Mouse (Mus musculus) heart, postnatal 4 days (tissue): ENCODE results near the gene Nlgn3. TPM values are rescaled to one million over a fixed set of nuclear protein-coding genes. Genes with fewer than 3 reads are reported as not detected.

Experiments used
- total RNA-seq, 2 experiments: library from RNA; stranded (reverse); gene quantifications; 2 replicates each; pipeline ENCODE4 v1.2.3; 2021

Gene Nlgn3
- total RNA-seq, 2 experiments from 2014 or later: 1.6 to 2.7 TPM

Other genes starting within 250 kb of the Nlgn3 start
- gene Tex11, start 239.5 kb upstream of the Nlgn3 start, total RNA-seq: under 1 TPM; 0.32 to 0.93 TPM
- not detected for gene Slc7a3, start 213.1 kb upstream of the Nlgn3 start, total RNA-seq
- 10 to 100 TPM; 59.2 to 62.9 TPM for gene Snx12, start 76.6 kb upstream of the Nlgn3 start, total RNA-seq
- gene Foxo4, start 44.6 kb upstream of the Nlgn3 start, total RNA-seq: 10 to 100 TPM; 23.2 to 26.7 TPM
- gene Gm614, start 35.2 kb upstream of the Nlgn3 start, total RNA-seq: 1 to 10 TPM in 1 of 2 experiments, under 1 TPM in 1; 0.76 to 1.1 TPM
- 10 to 100 TPM; 12.5 to 17.3 TPM for gene Il2rg, start 30.9 kb upstream of the Nlgn3 start, total RNA-seq
- not detected for gene Gm20489, start 30.1 kb upstream of the Nlgn3 start, total RNA-seq
- gene Med12, start 25.1 kb upstream of the Nlgn3 start, total RNA-seq: 10 to 100 TPM; 27.3 to 28.0 TPM
- not detected for gene Gjb1, start 77.2 kb downstream of the Nlgn3 start, total RNA-seq
- gene Zmym3, start 121.7 kb downstream of the Nlgn3 start, total RNA-seq: 10 to 100 TPM; 39.4 to 40.3 TPM
- 100 to 1,000 TPM; 177 to 191 TPM for gene Nono, start 130.2 kb downstream of the Nlgn3 start, total RNA-seq
- 100 to 1,000 TPM; 157 to 185 TPM for gene Itgb1bp2, start 149.9 kb downstream of the Nlgn3 start, total RNA-seq
- gene Taf1, start 233.6 kb downstream of the Nlgn3 start, total RNA-seq: 10 to 100 TPM; 23.0 to 25.2 TPM